Comparison of ENCODE assay signal across 10 mouse cellular contexts in genomic region chr1:186655096-186655495, GRCm38 (mm10). TPM values are rescaled to one million over a fixed set of nuclear protein-coding genes. Genes with fewer than 3 reads are reported as not detected.
DNase-seq lines count a peak whose midpoint lies in the region; ATAC-seq and TF ChIP-seq lines count a peak whose summit lies in the region.
"Had no signal": no experiment of that assay in that cellular context is flagged by ENCODE, and none has a peak within 500 bp of the region (broad histone marks: within the 10 kb centered on the region; RNA-seq: fewer than 3 reads in every experiment).

No protein-coding gene starts in this region.

- peaks cover 36% of the 10 kb centered on the region for H3K4me1 ChIP-seq in heart, embryonic 10.5 days
- H3K4me1 ChIP-seq in cerebellum, adult 2 months (ENCODE audit: control insufficient read depth, insufficient read depth, low read length) = no peaks in the 10 kb centered on the region; the same call in 1 of the 2 replicates
- H3K4me1 ChIP-seq in liver, embryonic 11.5 days (replicated peaks; ENCODE audit: control insufficient read depth, insufficient read depth, low read length) = no peaks in the 10 kb centered on the region

- no peak for TF ChIP-seq CTCF in cerebellum, adult 2 months (IDR thresholded peaks at IDR 0.05; ENCODE audit: borderline replicate concordance, insufficient read depth, low read depth, low read length)

- no peaks in the 10 kb centered on the region for H3K9me3 ChIP-seq in heart, embryonic 10.5 days
- no peaks in the 10 kb centered on the region for H3K9me3 ChIP-seq in liver, embryonic 11.5 days (ENCODE audit: control insufficient read depth, low read length)
- H3K9me3 ChIP-seq: limb, embryonic 12.5 days had no signal

- TF ChIP-seq POLR2A in cerebellum, adult 2 months (IDR thresholded peaks at IDR 0.05; ENCODE audit: borderline replicate concordance, insufficient read depth, low read length) = no peak

- WGBS in heart, embryonic 10.5 days = 68% methylated on average over 4 of the region's 4 CpGs
- WGBS in cerebellum, adult 2 months = 13% methylated on average over 4 of the region's 4 CpGs
- 79% methylated on average over 4 of the region's 4 CpGs for WGBS in liver, embryonic 11.5 days

- no peak for ATAC-seq in liver, embryonic 11.5 days (replicated peaks; ENCODE audit: low FRiP score)

- no peak overlapping the region for H3K4me2 ChIP-seq in liver, embryonic 11.5 days
- H3K4me2 ChIP-seq: limb, embryonic 12.5 days had no signal

- H3K4me3 ChIP-seq in heart, embryonic 10.5 days = no peak overlapping the region
- H3K4me3 ChIP-seq in cerebellum, adult 2 months (replicated peaks; ENCODE audit: insufficient read depth, low read depth, low read length) = no peak overlapping the region
- no peak overlapping the region for H3K4me3 ChIP-seq in liver, embryonic 11.5 days (ENCODE audit: low read depth, low read length)
- H3K4me3 ChIP-seq: limb, embryonic 12.5 days had no signal

- no peak overlapping the region for H3K9ac ChIP-seq in liver, embryonic 11.5 days (ENCODE audit: low read depth, low read length)
- H3K9ac ChIP-seq: limb, embryonic 12.5 days had no signal

- intact Hi-C loops in left cerebral cortex, postnatal 4 days (cut with DNase I) = no loop called here

- no peaks in the 10 kb centered on the region for H3K27me3 ChIP-seq in heart, embryonic 10.5 days (ENCODE audit: insufficient read depth, poor library complexity, severe bottlenecking)
- no peaks in the 10 kb centered on the region; the same call in 1 of the 2 replicates for H3K27me3 ChIP-seq in cerebellum, adult 2 months (ENCODE audit: control insufficient read depth, insufficient read depth, low read length)
- no peaks in the 10 kb centered on the region for H3K27me3 ChIP-seq in liver, embryonic 11.5 days (replicated peaks; ENCODE audit: control insufficient read depth, insufficient read depth, low read length)
- H3K27me3 ChIP-seq: limb, embryonic 12.5 days had no signal

- H3K27ac ChIP-seq in heart, embryonic 10.5 days = peak overlapping the region; percentile 62
- no peak overlapping the region for H3K27ac ChIP-seq in cerebellum, adult 2 months (ENCODE audit: insufficient read depth, low read length)
- H3K27ac ChIP-seq in liver, embryonic 11.5 days (ENCODE audit: low read depth, low read length) = no peak overlapping the region
- H3K27ac ChIP-seq: limb, embryonic 12.5 days had no signal

- H3K36me3 ChIP-seq in heart, embryonic 10.5 days = 0 out of 2 replicates have a peak, but pooled peaks cover under 1% of the 10 kb centered on the region
- H3K36me3 ChIP-seq in liver, embryonic 11.5 days (ENCODE audit: control insufficient read depth, insufficient read depth, low read length) = no peaks in the 10 kb centered on the region
- H3K36me3 ChIP-seq: limb, embryonic 12.5 days had no signal

- DNase-seq in heart, embryonic 10.5 days (ENCODE audit: low spot score) = no peak
- no peak for DNase-seq in heart, adult 11 months
- peak; percentile 9 to 27 for DNase-seq in cerebellum, adult 2 months
- peak; percentile 7 to 46 for DNase-seq in frontal cortex, postnatal 14 days (ENCODE audit: low spot score in 2 of 2)
- peak; percentile 85 for DNase-seq in left cerebral cortex, postnatal 4 days
- no peak for DNase-seq in thymus, postnatal 10 days (ENCODE audit: low spot score in 2 of 2)
- DNase-seq in spleen, postnatal 4 days (ENCODE audit: low spot score in 2 of 2) = no peak
- no peak for DNase-seq in liver, embryonic 11.5 days (ENCODE audit: low spot score)
- DNase-seq: spleen, adult 18-20 months had no signal

RNA-seq across cellular contexts. Expression of gene Tgfb2, which starts 50.7 kb away (rescaled TPM):
- polyA plus RNA-seq in heart, embryonic 10.5 days (2016; fragmentation: Nextera tagmentation; extraction: Ambion mirVana) = 53.7 and 69.4 TPM in 2 replicates
- 3.8 and 4.0 TPM in 2 replicates for polyA plus RNA-seq in cerebellum, adult 2 months (2012; rRNA removed)
- total RNA-seq in left cerebral cortex, postnatal 4 days (2021) = 10 to 100 TPM; 13.3 to 16.0 TPM
- 18.9 and 19.6 TPM in 2 replicates for polyA plus RNA-seq in liver, embryonic 11.5 days (2014; fragmentation: Nextera tagmentation; extraction: Ambion mirVana)

Comparison
In these comparisons a context has a peak if more than half of its experiments do, and no peak if none do; other contexts are left out.
1. DNase-seq: peak in cerebellum, adult 2 months (2 of 2), frontal cortex, postnatal 14 days (2 of 2) and left cerebral cortex, postnatal 4 days (single experiment); none in heart, embryonic 10.5 days (single experiment), heart, adult 11 months (single experiment), thymus, postnatal 10 days (0 of 2), spleen, postnatal 4 days (0 of 2) and liver, embryonic 11.5 days (single experiment).